Mouse (Mus musculus): ENCODE data around the gene AW011738. TPM values are rescaled to one million over a fixed set of nuclear protein-coding genes. Genes with fewer than 3 reads are reported as not detected.

Gene AW011738
- polyA plus RNA-seq, 1 experiment from 2014 or later = 0.74 TPM

DNA sequence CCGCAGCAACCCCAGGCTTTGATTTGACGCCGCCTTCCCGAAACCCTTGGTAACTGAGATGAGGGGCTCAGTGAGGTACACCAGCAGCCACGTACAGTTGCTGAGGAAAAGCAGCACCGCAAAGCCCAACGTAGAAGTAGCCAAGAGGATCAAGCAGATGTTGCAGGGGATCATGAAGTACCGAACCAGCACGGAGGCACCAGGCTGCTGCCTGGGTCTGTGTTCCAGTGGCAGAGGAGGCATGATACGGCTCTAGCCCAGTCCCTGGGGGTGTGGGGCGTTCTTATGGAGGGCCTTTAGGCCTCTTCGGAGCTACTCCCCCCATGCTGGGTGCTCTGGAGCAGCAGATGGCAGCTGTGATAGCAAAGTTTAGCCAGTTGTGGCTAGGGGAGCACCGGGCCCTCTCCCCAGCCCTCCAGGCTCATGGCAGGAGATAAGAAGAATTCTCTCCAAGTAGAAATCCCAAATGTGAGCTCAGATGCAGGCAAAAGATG lies 17.6 kb upstream of the AW011738 start:
- ATAC-seq (ENCODE audit: low read depth) (no peak), DNase-seq (ENCODE audit: low spot score) (no peak)
- no peaks in the 10 kb centered on the region for H3K27me3 ChIP-seq (replicated peaks; ENCODE audit: control insufficient read depth, insufficient read depth, low read length)
- H3K36me3 ChIP-seq (ENCODE audit: control insufficient read depth, insufficient read depth, low read length) = peaks cover 36% of the 10 kb centered on the region
- H3K4me1 ChIP-seq (ENCODE audit: control insufficient read depth, insufficient read depth, low read length) = peaks cover 30% of the 10 kb centered on the region
- H3K9ac ChIP-seq (ENCODE audit: low read depth, low read length) = peak overlapping the region; percentile 66
- no peaks in the 10 kb centered on the region for H3K9me3 ChIP-seq (ENCODE audit: control insufficient read depth, low read length)
- peak overlapping the region; percentile 37 for H3K4me3 ChIP-seq (ENCODE audit: low read depth, low read length)
- peak overlapping the region; percentile 61 for H3K4me2 ChIP-seq (ENCODE audit: low read depth, low read length)
- 70% methylated on average over 13 of the region's 13 CpGs for WGBS
- peak overlapping the region; percentile 54 for H3K27ac ChIP-seq (replicated peaks; ENCODE audit: low read depth, low read length)

DNA sequence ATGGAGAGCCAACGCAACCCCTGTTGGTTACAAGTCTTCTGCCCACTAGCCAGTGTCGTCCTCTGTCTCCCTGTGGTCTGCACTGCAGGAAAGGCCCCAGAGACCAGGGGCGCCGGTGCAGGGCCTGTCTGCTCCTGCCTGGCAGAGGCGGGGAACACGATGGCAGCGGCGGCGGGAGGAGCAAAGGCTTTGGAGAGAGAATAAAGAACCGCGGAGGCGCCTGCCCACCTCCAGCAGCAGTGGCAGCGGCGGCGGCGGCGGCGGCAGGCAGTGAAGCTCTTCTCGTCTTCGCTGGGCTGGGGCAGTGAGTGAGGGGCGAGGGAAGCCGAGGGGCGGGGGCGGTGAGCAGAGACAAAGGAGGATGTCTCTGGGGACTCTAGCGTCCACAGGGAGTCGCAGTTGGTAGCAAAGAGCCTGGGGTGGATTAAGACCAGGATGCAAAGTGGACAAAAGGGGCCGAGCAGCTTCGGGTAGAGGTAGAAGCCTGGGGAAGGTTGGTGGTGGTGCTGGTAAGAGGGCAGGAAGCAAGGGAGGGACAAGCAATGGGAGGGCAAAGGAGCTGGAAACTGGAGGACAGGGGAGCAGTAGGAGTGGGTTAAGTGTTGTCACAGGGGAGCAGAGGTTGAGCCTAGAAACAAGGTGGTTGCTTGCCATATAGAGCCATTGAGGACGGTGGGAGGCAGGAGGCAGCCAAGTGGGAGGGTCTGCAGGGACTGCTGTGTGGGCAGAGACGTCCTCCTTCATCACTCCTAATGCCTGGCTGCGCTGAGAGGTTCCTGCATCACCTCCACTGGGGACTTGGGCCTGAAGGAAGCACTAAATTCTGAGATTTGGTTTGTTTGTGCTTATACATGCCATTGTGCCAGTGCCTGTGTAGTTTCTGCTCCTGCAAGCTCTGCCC lies 16.9 kb upstream of the AW011738 start:
- WGBS = 11% methylated on average over 30 of the region's 31 CpGs
- Histone ChIP-seq H3K9me3 (ENCODE audit: control insufficient read depth, low read length) (no peaks in the 10 kb centered on the region), H3K27ac (replicated peaks; ENCODE audit: low read depth, low read length) (peak overlapping the region; percentile 54), H3K4me3 (ENCODE audit: low read depth, low read length) (peak overlapping the region; percentile 37), H3K4me1 (ENCODE audit: control insufficient read depth, insufficient read depth, low read length) (peaks cover 30% of the 10 kb centered on the region), H3K27me3 (replicated peaks; ENCODE audit: control insufficient read depth, insufficient read depth, low read length) (no peaks in the 10 kb centered on the region), H3K9ac (ENCODE audit: low read depth, low read length) (peak overlapping the region; percentile 66), H3K36me3 (ENCODE audit: control insufficient read depth, insufficient read depth, low read length) (peaks cover 36% of the 10 kb centered on the region), H3K4me2 (ENCODE audit: low read depth, low read length) (peak overlapping the region; percentile 61)
- peak; percentile 45 for DNase-seq (ENCODE audit: low spot score)
- ATAC-seq (ENCODE audit: low read depth) = peak; percentile 41

DNA sequence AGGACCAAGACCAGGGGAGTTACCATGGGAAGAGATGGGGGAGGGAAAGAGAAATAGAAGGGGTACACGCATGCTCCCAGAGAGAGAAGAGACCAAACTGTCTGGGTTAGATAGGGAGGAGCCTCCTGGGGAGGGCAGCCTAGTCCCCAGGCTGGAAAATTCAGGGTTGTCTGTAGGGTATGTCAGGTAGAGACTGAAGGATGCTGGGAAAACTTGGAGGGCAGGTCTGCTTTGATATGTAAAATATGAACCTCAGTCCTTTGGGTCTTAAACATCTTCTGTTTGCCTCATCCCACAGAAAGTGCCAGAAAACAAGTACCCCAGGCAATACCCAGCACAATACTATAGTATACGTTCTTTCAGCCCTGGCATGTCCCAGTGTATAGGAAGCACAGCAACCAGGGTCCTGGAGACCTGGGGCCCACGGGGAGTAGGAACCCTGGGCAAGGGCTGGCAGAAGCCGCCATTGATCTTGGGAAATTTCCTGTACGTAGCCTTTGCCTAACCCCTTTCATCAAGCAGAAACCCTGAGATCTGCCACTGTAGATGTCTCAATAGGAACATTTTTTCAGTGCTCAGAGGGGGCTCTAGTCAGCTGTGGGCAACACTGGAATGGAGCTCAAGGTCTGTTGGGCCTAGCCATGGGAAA lies 14.8 kb upstream of the AW011738 start:
- peaks cover 49% of the 10 kb centered on the region for H3K36me3 ChIP-seq (ENCODE audit: control insufficient read depth, insufficient read depth, low read length)
- peak overlapping the region; percentile 75; the same call in 1 of the 2 replicates for H3K27ac ChIP-seq (replicated peaks; ENCODE audit: low read depth, low read length)
- H3K4me3 ChIP-seq (ENCODE audit: low read depth, low read length) = no peak overlapping the region
- 0 out of 2 replicates have a peak overlapping the region, but pooled peaks have one; percentile 27 for H3K9ac ChIP-seq (ENCODE audit: low read depth, low read length)
- H3K9me3 ChIP-seq (ENCODE audit: control insufficient read depth, low read length) = no peaks in the 10 kb centered on the region
- ATAC-seq (ENCODE audit: low read depth) (no peak), DNase-seq (ENCODE audit: low spot score) (no peak)
- H3K27me3 ChIP-seq (replicated peaks; ENCODE audit: control insufficient read depth, insufficient read depth, low read length) = no peaks in the 10 kb centered on the region
- WGBS = 49% methylated on average over 5 of the region's 5 CpGs
- H3K4me1 ChIP-seq (ENCODE audit: control insufficient read depth, insufficient read depth, low read length) = peaks cover 40% of the 10 kb centered on the region
- 0 out of 2 replicates have a peak overlapping the region, but pooled peaks have one; percentile 2 for H3K4me2 ChIP-seq (ENCODE audit: low read depth, low read length)

DNA sequence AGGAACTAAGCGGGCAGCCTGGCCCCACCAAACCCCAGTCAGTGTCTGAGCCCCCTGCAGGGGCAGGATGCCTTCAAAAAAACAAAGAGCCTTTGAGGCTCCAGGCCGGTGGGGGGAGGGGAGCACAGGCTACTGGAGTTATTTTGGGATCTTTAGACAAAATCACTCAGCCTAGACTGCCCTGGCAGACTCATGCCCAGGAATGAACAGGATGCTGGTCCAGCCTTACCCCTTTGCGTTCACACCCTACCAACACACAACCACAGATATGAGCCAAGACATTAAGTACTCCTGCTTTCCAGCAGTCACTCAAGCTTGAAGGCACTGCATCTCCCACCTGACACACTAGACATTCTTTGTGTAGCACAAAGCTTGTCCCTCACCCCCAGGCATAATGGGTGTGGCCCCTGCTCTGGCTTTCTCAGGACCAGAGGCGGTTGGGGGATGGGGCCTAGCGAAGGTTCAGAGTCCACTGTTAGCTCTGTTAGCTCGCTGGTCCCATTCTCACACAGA lies 14.2 kb upstream of the AW011738 start:
- WGBS = 23% methylated on average over 6 of the region's 6 CpGs
- H3K9me3 ChIP-seq (ENCODE audit: control insufficient read depth, low read length) = no peaks in the 10 kb centered on the region
- ATAC-seq (ENCODE audit: low read depth) = peak; percentile 31
- DNase-seq (ENCODE audit: low spot score) = peak; percentile 66
- H3K9ac ChIP-seq (ENCODE audit: low read depth, low read length) = peak overlapping the region; percentile 27; the same call in 1 of the 2 replicates
- H3K4me2 ChIP-seq (ENCODE audit: low read depth, low read length) = 0 out of 2 replicates have a peak overlapping the region, but pooled peaks have one; percentile 2
- H3K27ac ChIP-seq (replicated peaks; ENCODE audit: low read depth, low read length) = peak overlapping the region; percentile 75
- peaks cover 45% of the 10 kb centered on the region for H3K36me3 ChIP-seq (ENCODE audit: control insufficient read depth, insufficient read depth, low read length)
- H3K4me1 ChIP-seq (ENCODE audit: control insufficient read depth, insufficient read depth, low read length) = peaks cover 46% of the 10 kb centered on the region
- H3K27me3 ChIP-seq (replicated peaks; ENCODE audit: control insufficient read depth, insufficient read depth, low read length) = no peaks in the 10 kb centered on the region
- no peak overlapping the region for H3K4me3 ChIP-seq (ENCODE audit: low read depth, low read length)

DNA sequence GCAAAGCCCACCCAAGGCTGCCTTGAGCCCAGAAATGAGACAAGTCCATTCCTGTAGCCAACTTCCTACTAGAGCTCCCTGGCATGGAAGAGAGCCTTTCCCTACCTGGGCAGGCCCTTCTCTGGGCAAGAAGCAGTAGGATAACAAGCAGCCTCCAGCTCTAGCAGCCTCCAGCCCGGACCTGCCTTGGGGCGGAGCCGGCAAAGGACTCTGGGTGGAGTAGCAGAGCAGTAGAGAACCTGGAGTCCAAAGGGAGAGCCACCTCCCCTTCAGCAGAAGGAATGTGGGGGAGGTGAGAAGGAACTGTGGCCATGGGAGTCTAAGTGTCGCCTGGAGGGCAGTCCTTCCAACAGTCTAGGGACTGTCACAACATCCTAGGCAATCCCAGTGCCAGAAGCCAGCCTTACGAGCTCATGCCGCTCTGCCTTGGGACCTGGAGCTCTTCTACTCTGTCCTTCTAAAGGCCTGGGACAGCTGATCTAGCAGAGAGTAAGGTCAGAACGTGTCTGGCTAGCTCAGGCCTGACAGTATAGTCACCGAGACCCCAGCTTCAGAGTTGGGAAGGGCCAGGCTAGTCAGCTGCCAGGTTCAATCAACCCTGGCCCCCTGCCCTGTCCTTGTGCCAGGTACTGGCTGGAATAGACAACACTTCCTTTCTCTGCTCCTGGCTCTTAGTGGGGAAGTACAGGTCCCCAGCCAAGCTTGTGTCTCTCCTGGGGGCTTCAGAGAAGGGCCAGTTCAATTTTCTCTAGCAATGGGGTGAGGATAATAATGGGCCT lies 10.5 kb upstream of the AW011738 start:
- Histone ChIP-seq H3K4me1 (ENCODE audit: control insufficient read depth, insufficient read depth, low read length) (peaks cover 43% of the 10 kb centered on the region), H3K27me3 (replicated peaks; ENCODE audit: control insufficient read depth, insufficient read depth, low read length) (no peaks in the 10 kb centered on the region), H3K4me2 (ENCODE audit: low read depth, low read length) (peak overlapping the region; percentile 13; the same call in 1 of the 2 replicates), H3K9ac (ENCODE audit: low read depth, low read length) (no peak overlapping the region), H3K27ac (replicated peaks; ENCODE audit: low read depth, low read length) (peak overlapping the region; percentile 72), H3K36me3 (ENCODE audit: control insufficient read depth, insufficient read depth, low read length) (peaks cover 42% of the 10 kb centered on the region), H3K9me3 (ENCODE audit: control insufficient read depth, low read length) (no peaks in the 10 kb centered on the region), H3K4me3 (ENCODE audit: low read depth, low read length) (no peak overlapping the region)
- WGBS = 33% methylated on average over 8 of the region's 8 CpGs
- ATAC-seq (ENCODE audit: low read depth) (peak; percentile 17; the same call in 1 of the 2 replicates), DNase-seq (ENCODE audit: low spot score) (peak; percentile 63)

DNA sequence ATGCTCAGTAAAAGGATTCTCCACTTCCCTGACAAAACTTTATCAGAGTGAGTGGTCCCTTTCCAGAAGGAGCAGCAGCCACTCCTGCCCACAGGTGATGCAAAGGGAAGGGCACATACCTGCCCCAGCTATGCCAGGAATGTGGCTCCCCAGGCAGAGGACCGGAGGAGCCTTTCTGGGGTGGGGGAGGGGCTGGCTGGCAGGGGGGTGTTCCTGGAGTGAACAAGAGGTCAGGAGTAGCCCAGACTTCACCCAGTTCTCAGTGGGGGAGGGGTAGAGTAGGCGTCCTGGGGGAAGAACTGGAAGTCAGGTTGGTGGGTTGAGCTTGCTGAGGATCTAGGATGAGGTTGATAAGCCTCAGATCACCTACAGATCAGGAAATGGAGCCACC lies 9.9 kb upstream of the AW011738 start:
- no peak overlapping the region for H3K4me3 ChIP-seq (ENCODE audit: low read depth, low read length)
- H3K9ac ChIP-seq (ENCODE audit: low read depth, low read length) = no peak overlapping the region
- peaks cover 41% of the 10 kb centered on the region for H3K4me1 ChIP-seq (ENCODE audit: control insufficient read depth, insufficient read depth, low read length)
- H3K4me2 ChIP-seq (ENCODE audit: low read depth, low read length) = peak overlapping the region; percentile 21; the same call in 1 of the 2 replicates
- H3K9me3 ChIP-seq (ENCODE audit: control insufficient read depth, low read length) = no peaks in the 10 kb centered on the region
- H3K27me3 ChIP-seq (replicated peaks; ENCODE audit: control insufficient read depth, insufficient read depth, low read length) = no peaks in the 10 kb centered on the region
- peak overlapping the region; percentile 72 for H3K27ac ChIP-seq (replicated peaks; ENCODE audit: low read depth, low read length)
- WGBS = 17% methylated on average over 2 of the region's 2 CpGs
- no peak for ATAC-seq (ENCODE audit: low read depth)
- peaks cover 42% of the 10 kb centered on the region for H3K36me3 ChIP-seq (ENCODE audit: control insufficient read depth, insufficient read depth, low read length)
- peak; percentile 29 for DNase-seq (ENCODE audit: low spot score)

DNA sequence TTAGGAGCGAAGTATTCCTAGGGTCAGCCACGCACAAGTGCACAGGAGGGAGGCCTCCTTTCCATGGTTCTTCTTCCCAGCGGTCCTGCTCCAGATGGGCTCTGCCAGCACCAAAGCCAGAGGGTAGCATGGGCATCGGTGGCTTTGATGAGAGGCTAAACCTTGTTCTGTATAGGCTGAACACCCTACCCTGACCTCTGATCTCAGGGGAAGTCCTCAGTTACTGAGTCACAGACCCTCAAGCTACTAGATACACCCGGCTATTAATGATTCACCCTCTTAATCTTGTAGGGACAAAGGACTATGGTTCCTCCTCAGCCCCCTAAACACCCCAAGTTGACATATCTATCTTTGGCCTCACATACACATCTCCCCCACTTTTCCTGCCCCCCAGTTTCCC lies 9.2 kb upstream of the AW011738 start:
- H3K4me1 ChIP-seq (ENCODE audit: control insufficient read depth, insufficient read depth, low read length) = peaks cover 34% of the 10 kb centered on the region
- peaks cover 42% of the 10 kb centered on the region for H3K36me3 ChIP-seq (ENCODE audit: control insufficient read depth, insufficient read depth, low read length)
- no peak overlapping the region for H3K9ac ChIP-seq (ENCODE audit: low read depth, low read length)
- H3K4me3 ChIP-seq (ENCODE audit: low read depth, low read length) = no peak overlapping the region
- H3K9me3 ChIP-seq (ENCODE audit: control insufficient read depth, low read length) = no peaks in the 10 kb centered on the region
- no peak for DNase-seq (ENCODE audit: low spot score)
- H3K27ac ChIP-seq (replicated peaks; ENCODE audit: low read depth, low read length) = no peak overlapping the region; the same call in 1 of the 2 replicates
- peak overlapping the region; percentile 98; the same call in 1 of the 2 replicates for H3K4me2 ChIP-seq (ENCODE audit: low read depth, low read length)
- 47% methylated on average over 5 of the region's 5 CpGs for WGBS
- no peaks in the 10 kb centered on the region for H3K27me3 ChIP-seq (replicated peaks; ENCODE audit: control insufficient read depth, insufficient read depth, low read length)
- no peak for ATAC-seq (ENCODE audit: low read depth)

DNA sequence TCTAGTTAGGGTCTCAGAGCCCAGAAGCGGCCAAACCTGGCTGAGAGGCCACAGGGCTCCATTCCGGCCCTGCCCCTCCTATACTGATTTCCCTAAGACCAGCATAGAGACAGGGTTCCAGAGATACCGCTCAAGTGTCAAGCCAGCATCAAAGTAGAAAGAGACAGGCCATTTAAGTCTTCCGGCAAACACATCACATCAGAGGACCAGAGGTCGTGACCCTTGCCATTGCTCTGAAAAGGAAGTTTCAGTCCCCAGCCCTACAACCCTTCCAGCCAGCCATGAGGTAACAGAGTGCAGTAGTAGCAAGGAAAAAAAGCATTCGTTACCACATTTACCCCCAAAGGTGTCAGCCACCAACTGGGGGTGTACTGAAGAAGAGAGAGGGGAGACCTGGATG lies 8.8 kb upstream of the AW011738 start:
- H3K4me2 ChIP-seq (ENCODE audit: low read depth, low read length) = 0 out of 2 replicates have a peak overlapping the region, but pooled peaks have one; percentile 98
- H3K4me1 ChIP-seq (ENCODE audit: control insufficient read depth, insufficient read depth, low read length) = peaks cover 30% of the 10 kb centered on the region
- H3K27me3 ChIP-seq (replicated peaks; ENCODE audit: control insufficient read depth, insufficient read depth, low read length) = no peaks in the 10 kb centered on the region
- H3K4me3 ChIP-seq (ENCODE audit: low read depth, low read length) = no peak overlapping the region
- H3K9me3 ChIP-seq (ENCODE audit: control insufficient read depth, low read length) = no peaks in the 10 kb centered on the region
- no peak for DNase-seq (ENCODE audit: low spot score)
- no peak for ATAC-seq (ENCODE audit: low read depth)
- no peak overlapping the region for H3K27ac ChIP-seq (replicated peaks; ENCODE audit: low read depth, low read length)
- WGBS = 52% methylated on average over 6 of the region's 6 CpGs
- no peak overlapping the region for H3K9ac ChIP-seq (ENCODE audit: low read depth, low read length)
- H3K36me3 ChIP-seq (ENCODE audit: control insufficient read depth, insufficient read depth, low read length) = peaks cover 42% of the 10 kb centered on the region
